Mouse (Mus musculus): ENCODE measurements around the gene Gdf3. TPM values are rescaled to one million over a fixed set of nuclear protein-coding genes. Genes with fewer than 3 reads are reported as not detected.
A peak's percentile ranks its signal among the peaks of the same experiment; 100 is the strongest.

The Gdf3 gene
- polyA plus RNA-seq, 1 experiment: 0.07 TPM

DNA sequence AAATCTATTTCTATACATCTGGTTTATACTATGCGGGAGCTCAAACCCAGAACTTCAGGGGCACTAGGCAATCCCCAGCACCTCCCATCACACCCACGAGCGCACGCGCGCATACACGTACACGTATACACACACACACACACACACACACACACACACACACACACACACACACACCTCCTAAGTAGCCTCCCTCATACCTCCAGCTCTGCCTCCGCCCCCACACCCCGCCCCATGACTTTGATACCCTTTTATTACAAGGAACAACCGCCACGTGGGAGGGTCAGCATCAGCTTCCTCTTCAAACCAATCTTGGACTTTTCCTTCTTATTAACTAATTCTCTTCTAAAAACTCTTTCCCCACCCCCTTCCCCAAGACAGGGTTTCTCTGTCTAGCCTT, 2.2 kb downstream of the Gdf3 start:
- no peak overlapping the region for H3K4me3 ChIP-seq (replicated peaks)
- no peaks in the 10 kb centered on the region for H3K36me3 ChIP-seq (replicated peaks; ENCODE audit: low read length)
- no peaks in the 10 kb centered on the region for H3K27me3 ChIP-seq (replicated peaks)
- TF ChIP-seq GATA1 (IDR thresholded peaks at IDR 0.05; ENCODE audit: borderline replicate concordance, low read length) (no peak), FLI1 (IDR thresholded peaks at IDR 0.05; ENCODE audit: low read length) (no peak)
- peaks cover 13% of the 10 kb centered on the region for H3K4me1 ChIP-seq
- no peaks in the 10 kb centered on the region for H3K9me3 ChIP-seq

- TF ChIP-seq FLI1 (IDR thresholded peaks at IDR 0.05; ENCODE audit: low read length): no peak
- TF ChIP-seq GATA1 (IDR thresholded peaks at IDR 0.05; ENCODE audit: borderline replicate concordance, low read length): no peak
- Histone ChIP-seq H3K4me3 (replicated peaks) (no peak overlapping the region), H3K36me3 (replicated peaks; ENCODE audit: low read length) (no peaks in the 10 kb centered on the region), H3K4me1 (peaks cover 16% of the 10 kb centered on the region), H3K9me3 (no peaks in the 10 kb centered on the region), H3K27me3 (replicated peaks) (no peaks in the 10 kb centered on the region)
Measured at GRCm38 (mm10) chr6:122606661-122607060, 3.2 kb downstream of the Gdf3 start.

DNA sequence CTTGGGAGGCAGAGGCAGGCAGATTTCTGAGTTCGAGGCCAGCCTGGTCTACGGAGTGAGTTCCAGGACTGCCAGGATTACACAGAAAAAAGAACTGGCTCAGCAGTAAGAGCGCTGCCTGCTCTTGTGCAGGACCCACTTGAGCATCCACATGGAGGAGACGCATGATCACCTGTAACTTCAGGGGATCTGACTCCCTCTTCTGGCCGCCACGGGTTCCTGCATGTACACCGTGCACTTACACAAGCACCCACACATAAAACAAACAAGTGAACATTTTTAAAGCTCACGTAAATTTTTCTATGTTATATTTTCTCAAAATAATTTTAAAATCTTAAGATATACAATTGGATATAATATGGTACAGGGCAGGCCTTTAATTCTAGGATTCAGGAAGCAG, 4.4 kb downstream of the Gdf3 start:
- Histone ChIP-seq H3K9me3 (no peaks in the 10 kb centered on the region), H3K4me1 (peaks cover 16% of the 10 kb centered on the region), H3K4me3 (replicated peaks) (no peak overlapping the region), H3K36me3 (replicated peaks; ENCODE audit: low read length) (no peaks in the 10 kb centered on the region), H3K27me3 (replicated peaks) (no peaks in the 10 kb centered on the region)
- TF ChIP-seq GATA1 (IDR thresholded peaks at IDR 0.05; ENCODE audit: borderline replicate concordance, low read length): no peak

GRCm38 (mm10) chr6:122604260-122604659, 5.6 kb downstream of the Gdf3 start:
- Histone ChIP-seq H3K27me3 (replicated peaks) (no peaks in the 10 kb centered on the region), H3K36me3 (replicated peaks; ENCODE audit: low read length) (peaks cover 3% of the 10 kb centered on the region), H3K4me1 (peaks cover 9% of the 10 kb centered on the region), H3K4me3 (replicated peaks) (peak overlapping the region; percentile 26), H3K9me3 (no peaks in the 10 kb centered on the region)
- no peak for TF ChIP-seq GATA1 (IDR thresholded peaks at IDR 0.05; ENCODE audit: borderline replicate concordance, low read length)
- TF ChIP-seq FLI1 (IDR thresholded peaks at IDR 0.05; ENCODE audit: low read length): no peak

DNA sequence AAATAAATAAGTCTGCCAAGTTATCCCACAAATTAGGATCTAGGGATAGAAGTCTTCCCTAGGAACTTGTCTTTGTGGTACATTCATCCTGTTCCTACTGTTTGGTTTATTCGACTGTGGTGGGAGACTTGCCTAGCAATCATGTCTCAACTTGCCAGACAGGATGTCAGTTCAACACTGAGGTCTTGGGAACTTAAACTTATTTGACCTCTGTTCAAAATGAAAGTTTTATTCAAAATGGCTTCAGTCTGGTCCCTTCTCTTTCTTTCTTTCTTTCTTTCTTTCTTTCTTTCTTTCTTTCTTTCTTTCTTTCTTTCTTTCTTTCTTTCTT, 6.9 kb downstream of the Gdf3 start:
- Histone ChIP-seq H3K4me1 (peaks cover 12% of the 10 kb centered on the region; the same call in 1 of the 2 replicates), H3K9me3 (no peaks in the 10 kb centered on the region), H3K27me3 (replicated peaks) (no peaks in the 10 kb centered on the region), H3K36me3 (replicated peaks; ENCODE audit: low read length) (peaks cover 14% of the 10 kb centered on the region), H3K4me3 (replicated peaks) (peak overlapping the region; percentile 93)
- TF ChIP-seq FLI1 (IDR thresholded peaks at IDR 0.05; ENCODE audit: low read length) (no peak), GATA1 (IDR thresholded peaks at IDR 0.05; ENCODE audit: borderline replicate concordance, low read length) (no peak)

- TF ChIP-seq GATA1 (IDR thresholded peaks at IDR 0.05; ENCODE audit: borderline replicate concordance, low read length): no peak
- no peak for TF ChIP-seq FLI1 (IDR thresholded peaks at IDR 0.05; ENCODE audit: low read length)
- Histone ChIP-seq H3K4me3 (replicated peaks) (peak within 1 kb of the TSS; percentile 93), H3K9me3 (no peaks in the 10 kb centered on the region), H3K36me3 (replicated peaks; ENCODE audit: low read length) (peaks cover 14% of the 10 kb centered on the region), H3K4me1 (peaks cover 13% of the 10 kb centered on the region; the same call in 1 of the 2 replicates), H3K27me3 (replicated peaks) (no peaks in the 10 kb centered on the region)
Measured at GRCm38 (mm10) chr6:122602242-122602991, 7.5 kb downstream of the Gdf3 start, which contains the start of gene Apobec1. Gene Apobec1, minus strand, starts transcription at chr6:122602444.

GRCm38 (mm10) chr6:122601615-122602014, 8.3 kb downstream of the Gdf3 start:
- Histone ChIP-seq H3K4me1 (peaks cover 14% of the 10 kb centered on the region), H3K4me3 (replicated peaks) (peak overlapping the region; percentile 93), H3K9me3 (no peaks in the 10 kb centered on the region), H3K36me3 (replicated peaks; ENCODE audit: low read length) (peaks cover 17% of the 10 kb centered on the region), H3K27me3 (replicated peaks) (no peaks in the 10 kb centered on the region)
- no peak for TF ChIP-seq GATA1 (IDR thresholded peaks at IDR 0.05; ENCODE audit: borderline replicate concordance, low read length)
- no peak for TF ChIP-seq FLI1 (IDR thresholded peaks at IDR 0.05; ENCODE audit: low read length)

DNA sequence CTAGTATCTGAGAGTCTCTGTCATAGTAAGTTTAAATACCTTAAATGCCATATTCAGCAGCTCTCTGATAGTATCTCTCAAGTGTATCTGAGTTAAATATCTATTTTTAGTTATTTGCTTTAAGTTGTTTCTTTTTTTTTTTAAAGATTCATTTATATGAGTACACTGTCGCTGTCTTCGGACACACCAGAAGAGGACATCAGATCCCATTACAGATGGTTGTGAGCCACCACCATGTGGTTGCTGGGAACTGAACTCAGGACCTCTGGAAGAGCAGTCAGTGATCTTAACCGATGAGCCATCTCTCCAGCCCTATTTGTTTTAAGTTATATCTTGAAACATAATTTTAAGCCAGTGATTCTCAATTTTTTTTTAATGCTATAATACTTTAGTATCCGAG, 8.9 kb downstream of the Gdf3 start:
- Histone ChIP-seq H3K9me3 (no peaks in the 10 kb centered on the region), H3K4me3 (replicated peaks) (peak overlapping the region; percentile 68), H3K36me3 (replicated peaks; ENCODE audit: low read length) (peaks cover 20% of the 10 kb centered on the region), H3K4me1 (peaks cover 16% of the 10 kb centered on the region), H3K27me3 (replicated peaks) (no peaks in the 10 kb centered on the region)
- TF ChIP-seq FLI1 (IDR thresholded peaks at IDR 0.05; ENCODE audit: low read length) (no peak), GATA1 (IDR thresholded peaks at IDR 0.05; ENCODE audit: borderline replicate concordance, low read length) (no peak)

DNA sequence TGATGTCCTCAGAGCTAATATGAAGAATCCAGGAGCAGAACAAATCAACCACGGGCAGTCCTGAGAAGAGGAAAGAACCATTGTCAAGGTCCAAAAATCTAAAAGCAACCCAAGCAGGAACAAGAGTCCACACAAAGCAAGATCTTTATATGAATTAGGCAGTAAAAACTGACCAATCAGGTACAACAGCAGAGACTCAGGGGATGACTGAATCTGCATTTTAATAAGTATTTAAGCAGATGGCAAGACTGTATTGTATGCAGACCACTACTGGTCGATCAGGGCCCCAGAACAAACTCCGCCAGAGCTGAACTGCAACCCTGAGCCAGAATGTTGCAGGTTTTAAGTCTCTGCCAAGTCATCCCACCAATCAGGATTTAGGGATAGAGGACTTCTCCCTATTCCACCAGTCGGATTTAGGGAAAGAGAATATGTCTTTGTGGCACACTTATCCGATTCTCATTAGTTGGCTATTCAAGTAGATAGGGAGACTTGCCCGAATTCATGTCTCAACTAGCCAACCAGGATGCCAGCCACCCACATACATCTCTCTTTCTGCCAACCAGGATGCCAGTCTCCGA, 9.7 kb downstream of the Gdf3 start:
- no peaks in the 10 kb centered on the region for H3K27me3 ChIP-seq (replicated peaks)
- H3K4me3 ChIP-seq (replicated peaks): peak overlapping the region; percentile 51
- peaks cover 16% of the 10 kb centered on the region for H3K4me1 ChIP-seq
- peaks cover 23% of the 10 kb centered on the region for H3K36me3 ChIP-seq (replicated peaks; ENCODE audit: low read length)
- no peaks in the 10 kb centered on the region for H3K9me3 ChIP-seq
- TF ChIP-seq FLI1 (IDR thresholded peaks at IDR 0.05; ENCODE audit: low read length): no peak
- TF ChIP-seq GATA1 (IDR thresholded peaks at IDR 0.05; ENCODE audit: borderline replicate concordance, low read length): no peak

GRCm38 (mm10) chr6:122599054-122599737, 10.7 kb downstream of the Gdf3 start:
- TF ChIP-seq GATA1 (IDR thresholded peaks at IDR 0.05; ENCODE audit: borderline replicate concordance, low read length) (no peak), FLI1 (IDR thresholded peaks at IDR 0.05; ENCODE audit: low read length) (no peak)
- Histone ChIP-seq H3K27me3 (replicated peaks) (no peaks in the 10 kb centered on the region), H3K4me3 (replicated peaks) (peak overlapping the region; percentile 76), H3K36me3 (replicated peaks; ENCODE audit: low read length) (peaks cover 23% of the 10 kb centered on the region), H3K4me1 (peaks cover 13% of the 10 kb centered on the region), H3K9me3 (no peaks in the 10 kb centered on the region)

Data from megakaryocyte, embryonic 14.5 days (primary cell).